Mouse (Mus musculus) CD8-positive naive resting alpha-beta T cell, adult 57 days (primary cell): ENCODE results near the gene Fam122b. TPM values are rescaled to one million over a fixed set of nuclear protein-coding genes. Genes with fewer than 3 reads are reported as not detected.

Experiments used
- total RNA-seq: library from RNA; stranded (reverse); gene quantifications from one replicate; pipeline ENCODE4 v1.2.4, GENCODE M21; 2023

Fam122b gene
- 11.7 TPM for total RNA-seq

GRCm38 (mm10) chrX:53269289-53270062 is at the start of gene Fam122b:
Gene Fam122b, minus strand, starts transcription at chrX:53269805.

GRCm38 (mm10) chrX:53273124-53273523 is 3.5 kb upstream of the Fam122b start, which contains the start of gene Fam122c:
Gene Fam122c, plus strand, starts transcription at chrX:53273424.

GRCm38 (mm10) chrX:53240011-53240410 is 29.6 kb downstream of the Fam122b start, which contains the start of gene Plac1:
Gene Plac1, minus strand, starts transcription at chrX:53240111.

Other genes starting within 250 kb of the Fam122b start
- gene Plac1, start 29.7 kb downstream of the Fam122b start, total RNA-seq, result not detected
- gene Fam122c, start 3.6 kb upstream of the Fam122b start, total RNA-seq, result not detected
- gene Mospd1, start 100.7 kb upstream of the Fam122b start, total RNA-seq, result 7.5 TPM
- not detected for gene Etd, start 165.1 kb upstream of the Fam122b start, total RNA-seq